Mouse (Mus musculus): ENCODE results near the gene Wbp11. TPM values are rescaled to one million over a fixed set of nuclear protein-coding genes. Genes with fewer than 3 reads are reported as not detected.
A peak's percentile ranks its signal among the peaks of the same experiment; 100 is the strongest.

Gene Wbp11
- polyA plus RNA-seq, 1 experiment from 2014 or later: 79.2 TPM

DNA sequence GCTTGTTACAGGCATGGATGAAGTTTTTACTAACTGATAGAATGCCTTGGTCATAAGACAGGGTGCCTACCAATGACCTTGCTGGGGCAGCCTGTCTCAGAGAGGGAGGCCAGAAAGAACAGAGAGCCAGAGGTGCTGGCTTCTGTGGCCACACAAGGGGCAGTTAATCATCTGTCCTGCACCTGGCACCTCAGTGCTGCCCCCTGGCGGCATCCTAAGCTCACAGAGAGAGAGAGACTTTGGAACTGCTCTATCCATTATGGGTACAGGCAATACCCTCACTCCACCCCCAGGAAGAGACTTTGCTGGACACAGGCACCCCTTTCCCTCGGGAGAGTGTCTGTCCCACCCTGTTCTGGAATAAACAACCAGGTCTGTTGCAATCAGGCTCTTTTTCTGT is 19.8 kb upstream of the Wbp11 start:
- Histone ChIP-seq H3K9me3 (ENCODE audit: control insufficient read depth, low read length) (no peaks in the 10 kb centered on the region), H3K27me3 (replicated peaks; ENCODE audit: control insufficient read depth, insufficient read depth, low read length) (no peaks in the 10 kb centered on the region), H3K27ac (ENCODE audit: low read length) (no peak overlapping the region), H3K36me3 (ENCODE audit: control insufficient read depth, insufficient read depth) (no peaks in the 10 kb centered on the region), H3K4me3 (replicated peaks; ENCODE audit: low read length) (no peak overlapping the region), H3K9ac (replicated peaks; ENCODE audit: low read depth, low read length) (no peak overlapping the region), H3K4me1 (replicated peaks; ENCODE audit: control insufficient read depth, insufficient read depth, low read length) (no peaks in the 10 kb centered on the region), H3K4me2 (ENCODE audit: low read length) (no peak overlapping the region)
- ATAC-seq: no peak
- WGBS: 26% methylated on average over 2 of the region's 2 CpGs

- no peaks in the 10 kb centered on the region for H3K36me3 ChIP-seq (ENCODE audit: control insufficient read depth, insufficient read depth)
- no peaks in the 10 kb centered on the region for H3K27me3 ChIP-seq (replicated peaks; ENCODE audit: control insufficient read depth, insufficient read depth, low read length)
- no peaks in the 10 kb centered on the region for H3K9me3 ChIP-seq (ENCODE audit: control insufficient read depth, low read length)
- WGBS: 89% methylated on average over 3 of the region's 3 CpGs
- H3K4me3 ChIP-seq (replicated peaks; ENCODE audit: low read length): no peak overlapping the region
- no peaks in the 10 kb centered on the region for H3K4me1 ChIP-seq (replicated peaks; ENCODE audit: control insufficient read depth, insufficient read depth, low read length)
- no peak for ATAC-seq
- H3K27ac ChIP-seq (ENCODE audit: low read length): no peak overlapping the region
- H3K4me2 ChIP-seq (ENCODE audit: low read length): no peak overlapping the region
- no peak overlapping the region for H3K9ac ChIP-seq (replicated peaks; ENCODE audit: low read depth, low read length)
These were observed 19.2 kb upstream of the Wbp11 start for GRCm38 (mm10) chr6:136847267-136847666.

- Histone ChIP-seq H3K4me1 (replicated peaks; ENCODE audit: control insufficient read depth, insufficient read depth, low read length) (no peaks in the 10 kb centered on the region), H3K27ac (ENCODE audit: low read length) (no peak overlapping the region), H3K9ac (replicated peaks; ENCODE audit: low read depth, low read length) (no peak overlapping the region), H3K27me3 (replicated peaks; ENCODE audit: control insufficient read depth, insufficient read depth, low read length) (no peaks in the 10 kb centered on the region), H3K4me2 (ENCODE audit: low read length) (no peak overlapping the region), H3K4me3 (replicated peaks; ENCODE audit: low read length) (no peak overlapping the region), H3K36me3 (ENCODE audit: control insufficient read depth, insufficient read depth) (no peaks in the 10 kb centered on the region), H3K9me3 (ENCODE audit: control insufficient read depth, low read length) (no peaks in the 10 kb centered on the region)
- WGBS: 70% methylated on average over 5 of the region's 5 CpGs
- ATAC-seq: no peak
These were observed 17.9 kb upstream of the Wbp11 start for GRCm38 (mm10) chr6:136845706-136846480.

DNA sequence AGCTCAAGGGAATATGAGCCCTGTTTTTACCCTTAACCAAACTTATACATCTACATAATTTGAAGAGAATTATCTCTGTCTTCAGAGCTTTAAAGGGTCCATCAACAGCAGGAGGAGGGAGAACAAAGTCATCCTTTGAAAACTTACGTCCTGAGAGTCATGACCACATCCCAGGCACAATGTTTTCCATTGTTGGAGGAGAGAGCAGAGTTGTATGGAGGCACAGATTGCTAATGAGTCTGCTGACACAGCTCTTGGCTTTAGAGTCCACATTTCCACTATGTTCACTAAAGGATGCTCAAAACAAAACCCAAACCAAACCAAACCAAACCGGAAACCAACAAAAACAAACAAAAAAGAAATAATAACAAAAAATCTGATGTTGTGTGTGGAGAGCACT is 16.9 kb upstream of the Wbp11 start:
- Histone ChIP-seq H3K4me3 (replicated peaks; ENCODE audit: low read length) (no peak overlapping the region), H3K9me3 (ENCODE audit: control insufficient read depth, low read length) (no peaks in the 10 kb centered on the region), H3K27ac (ENCODE audit: low read length) (no peak overlapping the region), H3K36me3 (ENCODE audit: control insufficient read depth, insufficient read depth) (no peaks in the 10 kb centered on the region), H3K4me1 (replicated peaks; ENCODE audit: control insufficient read depth, insufficient read depth, low read length) (no peaks in the 10 kb centered on the region), H3K27me3 (replicated peaks; ENCODE audit: control insufficient read depth, insufficient read depth, low read length) (no peaks in the 10 kb centered on the region), H3K4me2 (ENCODE audit: low read length) (no peak overlapping the region), H3K9ac (replicated peaks; ENCODE audit: low read depth, low read length) (no peak overlapping the region)
- ATAC-seq: no peak
- 41% methylated on average over 2 of the region's 2 CpGs for WGBS

DNA sequence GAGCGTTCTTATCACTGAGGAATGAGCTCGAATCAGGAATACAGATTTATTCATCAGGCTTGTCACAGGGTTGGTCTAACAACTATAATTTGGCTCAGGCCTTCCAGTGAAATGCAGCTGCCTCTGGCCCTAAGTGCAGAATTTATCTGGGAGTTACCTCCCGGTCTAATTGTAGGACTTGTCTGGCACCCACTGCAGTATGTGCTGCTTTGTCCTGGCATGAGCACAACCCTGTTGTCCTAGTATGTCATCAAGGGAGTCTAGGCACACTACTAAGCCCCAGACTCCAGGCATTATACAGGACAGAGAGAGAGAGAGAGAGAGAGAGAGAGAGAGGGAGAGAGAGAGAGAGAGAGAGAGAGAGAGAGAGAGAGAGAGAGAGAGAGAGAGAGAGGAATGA is 9.3 kb upstream of the Wbp11 start:
- WGBS: 69% methylated on average over 3 of the region's 3 CpGs
- ATAC-seq: no peak

DNA sequence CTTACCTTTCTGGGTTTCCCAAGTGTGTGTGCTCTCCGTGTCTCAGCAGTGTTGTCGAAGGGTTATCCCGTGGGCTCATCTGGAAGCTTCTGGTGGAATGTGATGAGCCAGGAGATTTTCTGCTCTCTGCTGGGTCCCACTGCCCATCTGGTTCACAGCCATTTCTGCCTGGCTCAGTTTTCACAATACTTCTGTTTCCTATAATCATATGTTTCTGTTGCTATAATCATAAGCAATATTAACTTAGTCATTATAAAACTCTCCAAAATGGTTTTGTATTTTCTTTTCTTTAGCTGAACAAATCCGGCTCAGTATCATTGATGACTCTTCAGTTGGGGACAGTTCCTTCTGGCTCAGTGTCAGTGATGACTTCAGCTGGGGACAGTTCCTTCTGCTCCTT is 7.3 kb upstream of the Wbp11 start, which contains the start of gene Smco3:
Smco3 (minus strand) TSS at position 101 of the 400 bp plus-strand sequence.
- no peak within 1 kb of the TSS for H3K9ac ChIP-seq (replicated peaks; ENCODE audit: low read depth, low read length)
- H3K27ac ChIP-seq (ENCODE audit: low read length): no peak within 1 kb of the TSS
- H3K4me1 ChIP-seq (replicated peaks; ENCODE audit: control insufficient read depth, insufficient read depth, low read length): no peaks in the 10 kb centered on the region
- H3K4me3 ChIP-seq (replicated peaks; ENCODE audit: low read length): no peak within 1 kb of the TSS
- WGBS: 54% methylated on average over 4 of the region's 4 CpGs
- no peaks in the 10 kb centered on the region for H3K9me3 ChIP-seq (ENCODE audit: control insufficient read depth, low read length)
- no peak for ATAC-seq
- H3K36me3 ChIP-seq (ENCODE audit: control insufficient read depth, insufficient read depth): no peaks in the 10 kb centered on the region
- H3K27me3 ChIP-seq (replicated peaks; ENCODE audit: control insufficient read depth, insufficient read depth, low read length): 0 out of 2 replicates have a peak, but pooled peaks cover 3% of the 10 kb centered on the region
- no peak within 1 kb of the TSS for H3K4me2 ChIP-seq (ENCODE audit: low read length)

More for the DNA sequence above, 9.3 kb upstream of the Wbp11 start:
- Histone ChIP-seq H3K36me3 (ENCODE audit: control insufficient read depth, insufficient read depth) (no peaks in the 10 kb centered on the region), H3K9me3 (ENCODE audit: control insufficient read depth, low read length) (no peaks in the 10 kb centered on the region), H3K4me3 (replicated peaks; ENCODE audit: low read length) (no peak overlapping the region), H3K9ac (replicated peaks; ENCODE audit: low read depth, low read length) (no peak overlapping the region), H3K4me1 (replicated peaks; ENCODE audit: control insufficient read depth, insufficient read depth, low read length) (no peaks in the 10 kb centered on the region), H3K27ac (ENCODE audit: low read length) (no peak overlapping the region), H3K4me2 (ENCODE audit: low read length) (no peak overlapping the region), H3K27me3 (replicated peaks; ENCODE audit: control insufficient read depth, insufficient read depth, low read length) (0 out of 2 replicates have a peak, but pooled peaks cover 3% of the 10 kb centered on the region)

DNA sequence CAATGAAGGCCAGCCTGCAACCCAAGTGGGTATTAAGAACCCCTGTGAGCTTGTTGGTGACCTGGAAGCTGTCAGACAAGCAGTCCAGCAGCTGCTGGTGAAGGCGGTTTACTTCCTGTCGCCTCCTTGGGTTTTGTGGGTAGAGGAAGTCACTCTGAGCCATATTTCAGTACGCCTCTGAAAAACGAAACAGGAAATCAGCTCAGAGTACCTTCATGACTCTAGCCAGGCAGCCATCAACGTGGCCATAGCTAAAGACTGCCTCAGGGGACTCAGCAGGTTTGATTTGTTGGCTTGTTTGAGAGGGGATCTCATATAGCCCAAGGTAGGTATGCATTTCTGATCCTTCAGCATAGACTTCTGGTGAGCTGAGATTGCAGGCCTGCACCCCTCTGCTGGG is 3.7 kb upstream of the Wbp11 start:
- no peak overlapping the region for H3K4me3 ChIP-seq (replicated peaks; ENCODE audit: low read length)
- H3K4me1 ChIP-seq (replicated peaks; ENCODE audit: control insufficient read depth, insufficient read depth, low read length): peaks cover 8% of the 10 kb centered on the region
- no peak overlapping the region for H3K27ac ChIP-seq (ENCODE audit: low read length)
- no peak overlapping the region for H3K4me2 ChIP-seq (ENCODE audit: low read length)
- H3K36me3 ChIP-seq (ENCODE audit: control insufficient read depth, insufficient read depth): no peaks in the 10 kb centered on the region
- no peaks in the 10 kb centered on the region for H3K27me3 ChIP-seq (replicated peaks; ENCODE audit: control insufficient read depth, insufficient read depth, low read length)
- no peaks in the 10 kb centered on the region for H3K9me3 ChIP-seq (ENCODE audit: control insufficient read depth, low read length)
- 80% methylated on average over 5 of the region's 5 CpGs for WGBS
- H3K9ac ChIP-seq (replicated peaks; ENCODE audit: low read depth, low read length): no peak overlapping the region
- ATAC-seq: no peak

- Histone ChIP-seq H3K4me2 (ENCODE audit: low read length) (peak overlapping the region; percentile 66), H3K9me3 (ENCODE audit: control insufficient read depth, low read length) (no peaks in the 10 kb centered on the region), H3K4me3 (replicated peaks; ENCODE audit: low read length) (peak overlapping the region; percentile 100), H3K27me3 (replicated peaks; ENCODE audit: control insufficient read depth, insufficient read depth, low read length) (no peaks in the 10 kb centered on the region), H3K27ac (ENCODE audit: low read length) (peak overlapping the region; percentile 91), H3K4me1 (replicated peaks; ENCODE audit: control insufficient read depth, insufficient read depth, low read length) (peaks cover 8% of the 10 kb centered on the region), H3K9ac (replicated peaks; ENCODE audit: low read depth, low read length) (peak overlapping the region; percentile 57), H3K36me3 (ENCODE audit: control insufficient read depth, insufficient read depth) (peaks cover 13% of the 10 kb centered on the region; the same call in 1 of the 2 replicates)
- ATAC-seq: no peak
- 30% methylated on average over 4 of the region's 4 CpGs for WGBS
These were observed 648 bp upstream of the Wbp11 start for GRCm38 (mm10) chr6:136828681-136829080.

- Histone ChIP-seq H3K4me3 (replicated peaks; ENCODE audit: low read length) (peak within 1 kb of the TSS; percentile 100), H3K4me2 (ENCODE audit: low read length) (peak within 1 kb of the TSS; percentile 84), H3K4me1 (replicated peaks; ENCODE audit: control insufficient read depth, insufficient read depth, low read length) (peaks cover 8% of the 10 kb centered on the region), H3K9ac (replicated peaks; ENCODE audit: low read depth, low read length) (peak within 1 kb of the TSS; percentile 97), H3K9me3 (ENCODE audit: control insufficient read depth, low read length) (no peaks in the 10 kb centered on the region), H3K27ac (ENCODE audit: low read length) (peak within 1 kb of the TSS; percentile 91), H3K27me3 (replicated peaks; ENCODE audit: control insufficient read depth, insufficient read depth, low read length) (no peaks in the 10 kb centered on the region), H3K36me3 (ENCODE audit: control insufficient read depth, insufficient read depth) (peaks cover 18% of the 10 kb centered on the region)
- no peak for ATAC-seq
- WGBS: under 1% methylated on average over 34 of the region's 34 CpGs
These were observed 535 bp downstream of the Wbp11 start, which contains the start of gene BC049715 for GRCm38 (mm10) chr6:136827516-136827880. TSS of gene BC049715 (plus strand) at chr6:136827626.
